Mouse (Mus musculus) bone marrow macrophage, adult 2 months (primary cell): Measurements from ENCODE around the gene Npas4.

Experiments
- CTCF ChIP-seq: IDR thresholded peaks from 2 replicates; pipeline ENCODE4 v1.5.1; 2012; ENCODE audit warnings: low read depth, mild to moderate bottlenecking, low read length, moderate library complexity
- POLR2A ChIP-seq: IDR thresholded peaks from 2 replicates; pipeline ENCODE4 v1.6.1; 2012; ENCODE audit warnings: mild to moderate bottlenecking, low read depth, low read length, borderline replicate concordance

DNA sequence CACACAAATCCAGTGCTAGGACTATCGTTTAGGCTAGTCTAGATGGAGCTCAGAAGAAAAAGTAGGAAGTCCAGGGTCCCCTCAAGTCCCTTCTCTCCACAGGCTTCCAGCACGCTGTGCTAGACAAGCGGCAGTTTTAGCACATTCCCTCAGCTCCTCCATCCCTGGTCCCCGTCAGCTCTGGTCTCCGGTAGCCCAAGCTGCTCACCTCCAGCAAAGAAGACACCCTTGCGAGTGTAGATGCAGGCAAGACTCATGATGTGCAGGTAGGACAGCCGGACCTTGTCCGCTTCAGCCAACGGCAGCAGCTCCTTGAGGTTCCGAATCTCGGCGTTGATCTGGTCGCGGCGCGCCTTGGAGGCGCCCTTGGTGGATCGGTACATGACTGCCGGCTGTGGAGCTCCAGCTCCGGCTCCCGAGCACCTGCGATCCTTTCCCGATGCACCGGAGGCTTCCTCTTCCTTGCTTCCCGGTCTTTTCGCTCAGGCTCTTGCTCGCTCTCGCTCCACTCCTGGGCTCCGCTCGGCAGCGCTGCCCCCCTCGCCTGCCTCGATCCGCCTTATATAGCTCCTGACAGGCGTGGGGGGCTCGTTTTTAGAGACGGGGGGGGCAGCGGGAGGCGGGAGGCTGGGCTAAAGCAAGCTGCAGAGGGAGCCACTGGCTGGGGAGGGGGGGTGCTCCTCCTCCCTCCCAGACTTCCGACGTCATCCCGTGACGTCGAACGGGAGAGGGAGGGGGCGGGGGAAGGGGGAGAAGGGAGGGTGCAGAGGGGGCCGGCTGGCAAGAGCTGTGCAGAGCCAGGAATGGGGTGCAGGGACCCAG, 471 bp downstream of the Npas4 start:
- TF ChIP-seq CTCF (no peak), POLR2A (no peak)
